Mouse (Mus musculus): ENCODE measurements around the gene Krtap3-1.
"Not testable (repeated sequence)": the region's sequence is repeated elsewhere in the genome, so short reads cannot be mapped to it uniquely, and the experiment has no call there.

Krtap3-1 gene

DNA sequence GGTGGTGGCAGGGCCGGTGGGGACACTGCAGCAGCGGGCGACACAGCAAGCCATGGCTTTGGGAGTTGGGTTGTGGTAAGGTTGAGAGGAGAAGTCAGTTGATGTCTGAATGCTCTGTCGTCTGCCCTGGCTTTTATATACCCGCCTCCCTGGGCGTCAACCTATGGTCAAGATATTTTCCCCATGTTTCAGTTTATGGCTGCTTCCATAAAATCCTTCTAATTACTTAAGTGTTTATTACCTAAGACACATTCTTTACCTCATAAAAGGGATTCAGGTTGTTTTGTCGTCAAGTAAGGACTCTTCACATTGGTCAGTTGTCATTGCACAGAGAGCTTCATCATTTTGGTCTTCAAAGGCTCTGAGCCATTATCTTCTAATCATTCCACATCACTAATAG is at the start of gene Krtap3-1:
Krtap3-1 (minus strand) TSS at position 101 of the 400 bp plus-strand sequence.
- DNase-seq = no peak

- DNase-seq = no peak
Measured at GRCm38 (mm10) chr11:99614796-99615363, 48.5 kb upstream of the Krtap3-1 start, which contains the start of gene Krtap2-4. Krtap2-4 (minus strand) TSS chr11:99614846.

DNA sequence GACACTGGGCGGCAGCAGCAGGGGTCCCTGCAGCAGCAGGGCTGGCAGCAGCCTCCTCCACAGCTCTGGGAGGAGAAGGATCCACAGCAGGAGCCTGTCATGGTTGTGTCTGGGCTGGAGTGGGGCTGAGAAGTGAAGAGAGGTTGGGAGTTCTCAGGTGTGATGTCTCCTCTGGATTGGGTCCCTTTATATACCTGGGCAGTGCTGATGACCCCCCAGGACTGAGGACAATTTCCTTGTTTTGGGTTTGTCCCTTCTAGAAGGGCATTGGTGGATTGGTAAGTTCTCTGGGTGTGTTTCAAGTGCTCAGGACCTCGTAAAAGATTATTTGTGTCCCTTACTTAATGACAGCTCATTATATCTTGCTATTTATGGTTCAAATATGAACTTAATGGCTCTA is 43.7 kb upstream of the Krtap3-1 start, which contains the start of gene Gm11937:
Gm11937 (minus strand) TSS at position 101 of the 400 bp plus-strand sequence.
- not testable (repeated sequence) for DNase-seq

GRCm38 (mm10) chr11:99609126-99609525 is 42.7 kb upstream of the Krtap3-1 start:
- peak; percentile 34 for DNase-seq

GRCm38 (mm10) chr11:99603208-99603607 is 36.8 kb upstream of the Krtap3-1 start, which contains the start of gene Gm11938:
Gm11938 (minus strand) TSS chr11:99603308.
- DNase-seq = not testable (repeated sequence)

- not testable (repeated sequence) for DNase-seq
Measured at GRCm38 (mm10) chr11:99597742-99598141, 31.3 kb upstream of the Krtap3-1 start, which contains the start of gene Krtap9-3. Krtap9-3 (minus strand) TSS chr11:99598105.

- no peak for DNase-seq
Measured at GRCm38 (mm10) chr11:99590981-99591380, 24.6 kb upstream of the Krtap3-1 start, which contains the start of gene Krtap1-3. Krtap1-3 (minus strand) TSS chr11:99591339.

GRCm38 (mm10) chr11:99585096-99585495 is 18.7 kb upstream of the Krtap3-1 start:
- DNase-seq = no peak

DNA sequence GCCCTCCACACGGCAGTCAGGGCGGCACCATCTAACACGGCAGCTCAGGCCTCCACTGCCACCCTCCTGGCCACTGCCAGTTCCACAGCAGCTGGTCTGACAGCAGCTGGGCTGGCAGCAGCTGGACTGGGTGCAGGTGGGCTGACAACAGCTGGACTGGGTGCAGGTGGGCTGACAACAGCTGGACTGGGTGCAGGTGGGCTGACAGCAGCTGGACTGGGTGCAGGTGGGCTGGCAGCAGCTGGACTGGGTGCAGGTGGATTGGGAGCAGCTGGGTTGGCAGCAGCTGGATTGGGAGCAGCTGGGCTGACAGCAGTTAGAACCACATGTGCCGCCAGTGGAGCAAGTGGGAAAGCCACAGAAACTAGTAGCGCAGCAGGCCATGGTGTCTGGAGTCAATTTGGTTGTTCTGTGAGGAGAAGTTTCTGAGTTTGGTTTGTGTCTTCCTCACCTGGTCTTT is 16.8 kb upstream of the Krtap3-1 start, which contains the start of gene Krtap1-4:
Krtap1-4 (minus strand) TSS at position 410 of the 460 bp plus-strand sequence.
- no peak for DNase-seq

DNA sequence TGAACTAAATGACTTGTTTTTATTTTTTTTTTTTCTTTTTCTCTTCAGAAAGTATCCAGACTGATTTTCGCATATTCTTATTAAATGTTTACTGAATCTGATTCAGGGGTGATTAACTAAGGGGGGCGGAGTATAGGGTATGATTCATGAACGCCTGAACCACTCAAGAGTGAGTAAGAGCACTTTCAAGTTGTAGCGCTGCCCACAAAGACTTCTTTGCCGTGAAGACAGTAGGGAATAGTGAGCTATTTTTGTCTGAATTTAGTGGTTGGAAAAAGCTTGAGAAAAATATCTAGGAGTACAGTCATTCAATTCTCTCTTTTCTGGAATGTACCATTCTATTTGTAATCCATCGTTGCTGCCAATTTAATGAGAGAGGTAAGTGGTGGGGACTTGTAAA is 15.1 kb upstream of the Krtap3-1 start:
- DNase-seq = no peak

DNA sequence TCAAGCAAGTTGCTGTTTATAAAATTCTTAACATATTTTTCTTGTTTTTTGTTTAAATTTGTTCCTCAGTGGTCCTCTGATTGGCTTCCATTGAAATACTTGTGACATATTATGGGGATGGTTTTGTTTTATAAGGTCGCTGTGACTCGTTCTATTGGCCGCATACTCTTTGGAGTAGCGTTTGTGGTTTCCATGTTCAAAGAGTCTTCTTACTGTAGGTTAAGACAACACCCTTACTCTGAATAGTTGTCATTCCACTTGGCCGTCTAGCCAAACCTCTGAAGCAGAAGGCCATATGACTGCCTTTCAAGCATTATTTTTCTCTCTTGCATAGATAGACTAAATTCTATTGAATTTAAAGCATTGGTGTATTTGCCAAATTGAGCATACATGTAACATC is 14.6 kb upstream of the Krtap3-1 start:
- DNase-seq = no peak

GRCm38 (mm10) chr11:99580636-99581035 is 14.2 kb upstream of the Krtap3-1 start, which contains the start of gene Krtap1-5:
Krtap1-5 (minus strand) TSS chr11:99581016.
- DNase-seq = no peak

GRCm38 (mm10) chr11:99574106-99574505 is 7.7 kb upstream of the Krtap3-1 start:
- peak; percentile 18 for DNase-seq

DNA sequence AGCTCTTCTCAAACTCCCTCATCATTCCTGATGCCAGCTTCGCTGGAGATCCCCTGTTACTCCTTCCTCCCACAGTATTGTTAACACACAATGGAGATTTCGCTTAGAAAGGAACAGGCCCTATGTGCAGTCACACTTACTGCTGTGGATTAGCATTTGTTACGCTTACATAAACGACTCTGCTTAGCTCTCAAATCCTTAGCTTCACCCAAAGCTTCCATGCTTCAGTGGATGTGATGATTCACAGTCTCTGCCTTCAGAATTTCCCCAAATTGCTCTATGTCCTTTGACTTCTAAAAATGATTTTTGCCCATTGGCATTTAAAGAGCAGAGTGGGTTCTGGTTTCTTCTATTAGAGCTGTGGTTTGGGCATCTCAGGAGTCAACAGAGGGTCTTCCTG is 6.7 kb upstream of the Krtap3-1 start:
- DNase-seq = no peak

- no peak for DNase-seq
Measured at GRCm38 (mm10) chr11:99562580-99562979, 3.9 kb downstream of the Krtap3-1 start.

GRCm38 (mm10) chr11:99559366-99559765 is 7.1 kb downstream of the Krtap3-1 start, which contains the start of gene Gm11939:
Gm11939 (minus strand) TSS chr11:99559466.
- DNase-seq = no peak

- no peak for DNase-seq
Measured at GRCm38 (mm10) chr11:99557976-99558745, 8.3 kb downstream of the Krtap3-1 start.

- no peak for DNase-seq
Measured at GRCm38 (mm10) chr11:99556753-99557152, 9.7 kb downstream of the Krtap3-1 start, which contains the start of gene Krtap3-2. Krtap3-2 (minus strand) TSS chr11:99556853.

GRCm38 (mm10) chr11:99556195-99556594 is 10.2 kb downstream of the Krtap3-1 start:
- no peak for DNase-seq

DNA sequence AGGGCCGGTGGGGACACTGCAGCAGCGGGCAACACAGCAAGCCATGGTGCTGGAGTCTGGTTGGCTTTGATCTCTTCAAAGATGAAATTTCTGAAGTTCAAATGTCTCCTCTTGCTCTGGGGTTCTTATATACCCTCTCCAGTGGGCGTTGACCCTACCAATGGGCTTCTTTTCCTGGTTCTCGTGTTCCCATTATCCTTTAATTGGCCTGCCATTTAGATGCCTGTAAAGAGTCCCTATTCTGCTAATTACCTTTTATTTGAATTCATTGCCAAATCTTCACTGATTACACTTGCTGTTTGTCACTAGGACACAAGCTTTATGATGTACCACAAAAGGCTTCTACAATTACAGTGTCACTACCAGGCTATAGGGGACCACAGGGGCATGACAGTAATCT is 15.7 kb downstream of the Krtap3-1 start, which contains the start of gene Krtap3-3:
Krtap3-3 (minus strand) TSS at position 101 of the 400 bp plus-strand sequence.
- no peak for DNase-seq

DNA sequence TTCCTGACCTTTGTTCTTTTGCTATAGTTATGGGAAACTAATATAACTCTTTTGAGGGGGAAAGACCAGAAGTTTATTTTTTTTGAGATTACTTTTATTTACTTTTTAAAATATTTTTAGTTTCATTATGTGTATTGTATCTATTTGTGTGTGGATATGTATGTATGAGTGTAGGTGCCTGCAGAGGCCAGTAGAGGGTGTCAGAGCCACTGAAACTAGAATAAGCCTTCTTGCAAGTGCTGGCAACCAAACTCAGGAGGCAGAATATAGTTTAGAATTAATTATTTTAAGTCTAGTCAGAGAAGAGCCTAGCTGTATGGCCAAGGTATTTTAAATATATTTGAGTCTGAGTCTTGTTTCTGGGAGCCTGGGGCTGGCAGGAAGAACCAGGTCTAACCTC is 18.5 kb downstream of the Krtap3-1 start:
- DNase-seq = no peak

GRCm38 (mm10) chr11:99539721-99540120 is 26.7 kb downstream of the Krtap3-1 start:
- peak; percentile 28 for DNase-seq

DNA sequence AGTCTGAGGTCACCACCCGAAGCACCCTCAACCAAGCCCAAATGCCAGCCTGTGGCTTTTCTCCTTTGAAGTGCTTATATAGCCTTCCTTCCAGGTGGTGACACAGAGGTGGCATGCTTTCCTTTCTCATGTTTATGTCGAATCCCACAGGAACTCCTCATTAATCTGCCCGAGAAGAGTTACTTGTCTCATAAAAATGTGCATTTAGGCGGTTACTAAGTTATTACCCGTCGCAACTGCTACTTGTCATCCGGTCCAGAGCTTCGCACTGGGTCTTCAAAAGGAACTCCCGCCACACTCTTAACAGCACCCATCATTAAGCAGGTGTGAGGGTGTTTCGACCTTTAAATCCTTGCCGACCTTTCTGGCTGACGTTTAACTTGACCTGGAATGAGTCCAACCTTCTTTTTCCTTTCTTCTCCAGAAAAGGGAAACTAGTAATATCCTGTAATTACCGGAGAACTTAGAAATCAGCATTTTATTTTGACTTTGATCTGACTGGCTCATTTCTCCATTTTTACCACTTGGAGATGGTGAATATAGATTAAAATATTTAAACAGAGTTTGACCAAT is 45.1 kb downstream of the Krtap3-1 start, which contains the start of gene Krt39:
Krt39 (minus strand) TSS at position 51 of the 573 bp plus-strand sequence.
- no peak for DNase-seq

Measured in cerebellum, adult 11-12 months (tissue).